Mouse (Mus musculus): ENCODE data around the gene Gpr157.

DNA sequence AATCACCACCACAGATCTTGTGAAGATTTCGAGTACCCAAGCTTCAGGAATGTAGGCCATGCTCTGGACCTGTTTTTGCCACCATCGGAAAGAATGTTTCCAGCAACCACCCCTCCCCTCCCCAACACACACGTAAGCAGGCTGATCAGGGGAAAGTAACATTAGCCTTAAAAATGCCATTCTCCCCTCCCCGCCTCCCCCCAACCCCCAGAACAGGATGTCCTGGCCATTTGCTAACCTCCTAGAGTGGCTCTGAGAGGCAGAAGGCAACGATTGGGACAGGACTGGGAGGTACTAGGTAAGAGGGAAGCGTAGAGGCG, 364 bp upstream of the Gpr157 start:
- TF ChIP-seq CTCF (IDR thresholded peaks at IDR 0.05; ENCODE audit: extremely low read depth, insufficient read depth, low read length) (no peak), POLR2A (IDR thresholded peaks at IDR 0.05; ENCODE audit: extremely low read depth, insufficient read depth, low read length) (no peak)
